Mouse (Mus musculus) C2C12 (cell line): Measurements from ENCODE around the gene Ppp1r9b.

Experiments used
- CEBPB ChIP-seq: IDR thresholded peaks from one replicate; pipeline ENCODE4 v1.6.1; 2011; ENCODE audit warnings: low read depth, mild to moderate bottlenecking, control low read depth, moderate library complexity
- CTCF ChIP-seq: IDR thresholded peaks from one replicate; pipeline ENCODE4 v1.5.1; 2011; ENCODE audit not compliant: control insufficient read depth, insufficient read depth, insufficient read length
- FOSL1 ChIP-seq: IDR thresholded peaks from one replicate; pipeline ENCODE4 v1.8.0; 2011; ENCODE audit warnings: mild to moderate bottlenecking, low read length; ENCODE audit not compliant: poor library complexity, insufficient read depth, severe bottlenecking
- MAX ChIP-seq: IDR thresholded peaks from one replicate; pipeline ENCODE4 v1.6.1; 2011; ENCODE audit warnings: mild to moderate bottlenecking, control low read depth
- MYOD1 ChIP-seq: IDR thresholded peaks from one replicate; pipeline ENCODE4 v1.6.1; 2011; ENCODE audit warnings: low read depth; ENCODE audit not compliant: control insufficient read depth, insufficient read length
- MYOG ChIP-seq: IDR thresholded peaks from one replicate; pipeline ENCODE4 v1.6.1; 2011; ENCODE audit not compliant: control insufficient read depth, insufficient read length; ENCODE audit errors: extremely low read depth
- USF1 ChIP-seq: IDR thresholded peaks from one replicate; pipeline ENCODE4 v1.6.1; 2011; ENCODE audit warnings: low read depth, mild to moderate bottlenecking, control low read depth, moderate library complexity

GRCm38 (mm10) chr11:94958065-94958858, 32.6 kb upstream of the Ppp1r9b start:
- TF ChIP-seq MYOD1 (no peak), USF1 (no peak), CTCF (no peak), CEBPB (no peak), MYOG (no peak), MAX (no peak), FOSL1 (no peak)
